Mouse (Mus musculus): ENCODE results near the gene Gpr141. TPM values are rescaled to one million over a fixed set of nuclear protein-coding genes. Genes with fewer than 3 reads are reported as not detected.

Gene Gpr141
- not detected in 2 replicates for polyA plus RNA-seq (2012; rRNA removed)

DNA sequence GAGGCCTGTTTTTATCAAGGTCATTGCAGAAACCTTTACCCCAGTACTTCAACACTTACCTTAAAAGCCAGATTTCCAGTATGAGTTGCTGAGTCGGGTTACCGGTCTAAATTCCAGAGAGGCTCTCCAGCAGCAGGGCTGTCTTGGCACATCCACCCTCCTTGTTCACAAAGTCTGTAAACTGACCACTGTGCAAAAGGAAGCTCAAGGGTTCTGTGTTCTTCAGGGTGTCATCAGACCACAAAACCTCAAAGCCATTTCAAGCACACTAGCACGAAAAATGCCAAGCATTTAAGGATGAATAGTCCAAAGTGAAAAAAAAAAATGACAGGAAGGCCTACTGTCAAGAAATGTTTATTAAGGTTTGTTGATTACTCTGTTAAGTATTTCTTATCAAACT, at the start of gene Gpr141:
Gpr141 (minus strand) TSS at position 187 of the 400 bp plus-strand sequence.
- Histone ChIP-seq H3K27ac (ENCODE audit: insufficient read depth, low read length) (no peak within 1 kb of the TSS), H3K27me3 (ENCODE audit: control insufficient read depth, insufficient read depth, low read length) (no peaks in the 10 kb centered on the region), H3K4me1 (ENCODE audit: control insufficient read depth, insufficient read depth, low read length) (no peaks in the 10 kb centered on the region), H3K4me3 (replicated peaks; ENCODE audit: insufficient read depth, low read depth, low read length) (no peak within 1 kb of the TSS)
- WGBS, result 49% methylated on average over 3 of the region's 3 CpGs
- DNase-seq, result no peak
- TF ChIP-seq POLR2A (IDR thresholded peaks at IDR 0.05; ENCODE audit: borderline replicate concordance, insufficient read depth, low read length) (no peak), CTCF (IDR thresholded peaks at IDR 0.05; ENCODE audit: borderline replicate concordance, insufficient read depth, low read depth, low read length) (no peak)

DNA sequence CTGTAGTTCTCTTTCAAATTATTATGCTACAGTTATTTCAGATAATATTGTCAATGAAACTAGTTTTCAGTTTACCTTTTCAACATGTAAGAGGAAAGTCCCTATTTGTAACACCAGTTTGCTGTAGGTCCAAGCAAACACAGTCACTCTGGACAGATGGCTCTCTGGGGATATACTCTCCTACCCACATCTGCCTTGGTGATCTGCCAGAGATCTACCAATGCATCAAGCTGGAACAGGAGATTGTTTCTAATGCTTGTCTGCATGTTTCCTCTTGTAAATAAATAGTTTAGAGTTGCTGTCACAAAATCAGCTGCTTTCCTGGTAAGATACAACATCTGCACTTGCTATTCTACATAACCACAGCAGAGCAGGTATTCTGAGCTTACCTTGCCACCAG, 40.2 kb upstream of the Gpr141 start:
- Histone ChIP-seq H3K4me3 (replicated peaks; ENCODE audit: insufficient read depth, low read depth, low read length) (no peak overlapping the region), H3K27ac (ENCODE audit: insufficient read depth, low read length) (no peak overlapping the region), H3K4me1 (ENCODE audit: control insufficient read depth, insufficient read depth, low read length) (no peaks in the 10 kb centered on the region), H3K27me3 (ENCODE audit: control insufficient read depth, insufficient read depth, low read length) (no peaks in the 10 kb centered on the region)
- no peak for TF ChIP-seq POLR2A (IDR thresholded peaks at IDR 0.05; ENCODE audit: borderline replicate concordance, insufficient read depth, low read length)
- TF ChIP-seq CTCF (IDR thresholded peaks at IDR 0.05; ENCODE audit: borderline replicate concordance, insufficient read depth, low read depth, low read length), result no peak
- DNase-seq, result no peak

DNA sequence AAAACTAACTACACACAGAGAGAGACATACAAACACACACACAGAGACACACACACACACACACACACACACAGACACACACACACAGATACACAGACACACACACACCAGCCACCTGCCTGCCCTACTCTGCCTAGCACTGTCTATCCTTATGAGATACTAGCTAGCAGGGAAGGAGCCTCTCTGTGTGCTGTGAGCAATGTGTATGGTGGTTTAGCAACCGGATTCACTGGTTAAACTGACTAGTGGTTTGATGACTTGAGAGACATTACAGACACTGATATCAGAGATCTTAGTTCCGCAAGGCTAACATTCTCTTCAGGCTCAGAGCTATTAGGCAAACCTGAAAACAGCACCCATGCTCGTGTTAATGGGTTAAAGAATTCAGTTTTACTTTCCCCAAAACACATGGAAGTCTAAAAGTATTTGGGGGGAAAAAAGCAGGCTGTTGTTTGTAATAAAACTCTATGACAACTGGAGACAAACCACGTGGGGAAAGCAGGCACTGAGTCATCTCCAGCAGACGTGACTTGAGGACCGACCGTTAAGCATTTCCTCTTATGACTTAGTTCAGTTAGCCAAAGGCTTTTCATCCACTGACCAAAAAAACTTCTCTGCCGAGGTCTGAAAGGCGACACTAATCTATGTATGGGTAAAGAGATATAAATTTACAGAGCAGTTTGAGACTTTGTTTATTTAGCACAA, 30.7 kb upstream of the Gpr141 start:
- no peaks in the 10 kb centered on the region for H3K4me1 ChIP-seq (ENCODE audit: control insufficient read depth, insufficient read depth, low read length)
- 82% methylated on average over 9 of the region's 9 CpGs for WGBS
- H3K27ac ChIP-seq (ENCODE audit: insufficient read depth, low read length), result no peak overlapping the region
- DNase-seq, result no peak
- TF ChIP-seq POLR2A (IDR thresholded peaks at IDR 0.05; ENCODE audit: borderline replicate concordance, insufficient read depth, low read length) (no peak), CTCF (IDR thresholded peaks at IDR 0.05; ENCODE audit: borderline replicate concordance, insufficient read depth, low read depth, low read length) (no peak)
- no peaks in the 10 kb centered on the region for H3K27me3 ChIP-seq (ENCODE audit: control insufficient read depth, insufficient read depth, low read length)
- H3K4me3 ChIP-seq (replicated peaks; ENCODE audit: insufficient read depth, low read depth, low read length), result no peak overlapping the region

DNA sequence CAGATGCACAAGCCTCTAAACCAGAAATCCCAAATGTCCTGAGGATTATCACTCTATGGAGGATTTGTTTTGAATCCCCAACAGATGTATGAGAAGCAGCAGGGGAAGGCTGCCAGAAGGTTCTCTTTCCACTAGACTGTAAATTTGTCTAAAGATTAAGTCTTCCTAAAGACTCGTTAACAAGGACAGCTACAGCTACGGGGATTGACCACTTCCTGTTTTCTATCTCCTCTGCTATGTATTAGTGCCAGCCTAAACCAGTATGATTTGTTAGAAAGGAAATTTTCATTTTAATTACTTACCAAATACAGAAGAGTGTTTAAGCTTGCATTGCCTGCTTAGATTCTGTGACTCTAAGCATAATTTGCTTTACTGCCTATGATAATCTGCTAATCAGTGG, 30.0 kb upstream of the Gpr141 start:
- 29% methylated on average over 2 of the region's 2 CpGs for WGBS
- no peaks in the 10 kb centered on the region for H3K4me1 ChIP-seq (ENCODE audit: control insufficient read depth, insufficient read depth, low read length)
- DNase-seq, result no peak
- H3K27me3 ChIP-seq (ENCODE audit: control insufficient read depth, insufficient read depth, low read length), result no peaks in the 10 kb centered on the region
- H3K4me3 ChIP-seq (replicated peaks; ENCODE audit: insufficient read depth, low read depth, low read length), result no peak overlapping the region
- H3K27ac ChIP-seq (ENCODE audit: insufficient read depth, low read length), result no peak overlapping the region
- no peak for TF ChIP-seq POLR2A (IDR thresholded peaks at IDR 0.05; ENCODE audit: borderline replicate concordance, insufficient read depth, low read length)
- no peak for TF ChIP-seq CTCF (IDR thresholded peaks at IDR 0.05; ENCODE audit: borderline replicate concordance, insufficient read depth, low read depth, low read length)

DNA sequence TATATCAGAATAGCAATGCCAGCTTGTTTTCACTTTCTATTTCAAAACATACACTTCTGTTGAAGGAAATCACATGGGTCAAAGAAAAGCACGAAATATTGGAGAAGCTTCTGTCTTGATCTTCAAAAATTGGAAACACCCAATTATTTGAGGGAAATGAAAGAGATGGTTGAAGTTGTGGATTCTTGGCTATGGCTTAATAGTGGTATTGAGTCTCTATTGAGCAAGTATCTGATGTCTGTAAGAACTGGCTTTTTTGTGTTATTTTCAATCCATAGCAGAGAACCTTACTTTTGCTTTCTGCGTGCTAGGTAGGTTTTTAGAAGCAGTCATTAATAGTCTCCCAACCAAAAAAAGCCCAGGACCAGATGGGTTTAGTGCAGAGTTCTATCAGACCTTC, 19.4 kb upstream of the Gpr141 start:
- TF ChIP-seq POLR2A (IDR thresholded peaks at IDR 0.05; ENCODE audit: borderline replicate concordance, insufficient read depth, low read length) (no peak), CTCF (IDR thresholded peaks at IDR 0.05; ENCODE audit: borderline replicate concordance, insufficient read depth, low read depth, low read length) (no peak)

DNA sequence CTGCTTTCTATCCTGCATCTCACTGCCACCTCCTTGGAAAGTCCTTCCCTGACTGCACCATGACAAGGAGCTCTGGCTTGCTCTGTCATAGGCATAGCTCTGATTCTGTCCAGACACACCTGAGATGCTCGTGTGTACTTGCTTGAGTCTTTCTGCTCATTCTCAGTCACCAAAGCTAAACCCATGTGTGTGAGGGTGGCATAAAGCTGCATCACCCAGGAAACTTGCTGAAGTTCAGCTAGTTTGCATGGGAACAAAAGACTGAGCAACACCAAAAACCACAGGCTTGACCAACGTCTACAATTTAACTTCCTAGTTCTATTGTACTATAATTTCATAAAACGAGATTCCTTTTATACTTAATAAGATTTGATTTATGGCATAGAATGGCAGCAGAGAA, 18.6 kb upstream of the Gpr141 start:
- H3K4me1 ChIP-seq (ENCODE audit: control insufficient read depth, insufficient read depth, low read length), result no peaks in the 10 kb centered on the region
- no peak overlapping the region for H3K4me3 ChIP-seq (replicated peaks; ENCODE audit: insufficient read depth, low read depth, low read length)
- no peaks in the 10 kb centered on the region for H3K27me3 ChIP-seq (ENCODE audit: control insufficient read depth, insufficient read depth, low read length)
- 79% methylated on average over 3 of the region's 3 CpGs for WGBS
- TF ChIP-seq CTCF (IDR thresholded peaks at IDR 0.05; ENCODE audit: borderline replicate concordance, insufficient read depth, low read depth, low read length) (no peak), POLR2A (IDR thresholded peaks at IDR 0.05; ENCODE audit: borderline replicate concordance, insufficient read depth, low read length) (no peak)
- DNase-seq, result no peak
- H3K27ac ChIP-seq (ENCODE audit: insufficient read depth, low read length), result no peak overlapping the region

More for the DNA sequence above, 19.4 kb upstream of the Gpr141 start:
- Histone ChIP-seq H3K4me3 (replicated peaks; ENCODE audit: insufficient read depth, low read depth, low read length) (no peak overlapping the region), H3K27ac (ENCODE audit: insufficient read depth, low read length) (no peak overlapping the region), H3K4me1 (ENCODE audit: control insufficient read depth, insufficient read depth, low read length) (no peaks in the 10 kb centered on the region), H3K27me3 (ENCODE audit: control insufficient read depth, insufficient read depth, low read length) (no peaks in the 10 kb centered on the region)
- no peak for DNase-seq
- 91% methylated on average over 2 of the region's 2 CpGs for WGBS

DNA sequence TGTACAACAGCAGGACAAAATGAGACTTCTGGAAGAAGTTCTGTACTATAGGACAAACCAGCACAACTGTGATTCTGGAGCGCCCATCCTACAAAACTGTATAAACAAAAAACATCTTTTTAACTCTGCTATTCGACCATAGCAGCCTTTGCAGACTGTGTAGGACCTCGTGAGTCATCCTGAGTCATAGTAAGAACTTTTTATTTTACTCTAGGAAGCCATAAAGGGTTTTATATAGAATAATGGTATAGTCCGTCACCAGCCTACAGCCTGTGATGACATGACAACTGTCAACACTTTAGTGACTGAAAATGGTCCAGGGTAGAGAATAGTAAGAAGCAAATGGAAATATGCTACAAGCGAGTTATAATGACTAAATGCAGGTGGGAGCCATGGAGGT, 17.6 kb upstream of the Gpr141 start:
- H3K27ac ChIP-seq (ENCODE audit: insufficient read depth, low read length), result no peak overlapping the region
- H3K27me3 ChIP-seq (ENCODE audit: control insufficient read depth, insufficient read depth, low read length), result no peaks in the 10 kb centered on the region
- H3K4me3 ChIP-seq (replicated peaks; ENCODE audit: insufficient read depth, low read depth, low read length), result no peak overlapping the region
- WGBS, result 77% methylated on average over 5 of the region's 5 CpGs
- no peak for DNase-seq
- TF ChIP-seq CTCF (IDR thresholded peaks at IDR 0.05; ENCODE audit: borderline replicate concordance, insufficient read depth, low read depth, low read length) (no peak), POLR2A (IDR thresholded peaks at IDR 0.05; ENCODE audit: borderline replicate concordance, insufficient read depth, low read length) (no peak)
- no peaks in the 10 kb centered on the region for H3K4me1 ChIP-seq (ENCODE audit: control insufficient read depth, insufficient read depth, low read length)

DNA sequence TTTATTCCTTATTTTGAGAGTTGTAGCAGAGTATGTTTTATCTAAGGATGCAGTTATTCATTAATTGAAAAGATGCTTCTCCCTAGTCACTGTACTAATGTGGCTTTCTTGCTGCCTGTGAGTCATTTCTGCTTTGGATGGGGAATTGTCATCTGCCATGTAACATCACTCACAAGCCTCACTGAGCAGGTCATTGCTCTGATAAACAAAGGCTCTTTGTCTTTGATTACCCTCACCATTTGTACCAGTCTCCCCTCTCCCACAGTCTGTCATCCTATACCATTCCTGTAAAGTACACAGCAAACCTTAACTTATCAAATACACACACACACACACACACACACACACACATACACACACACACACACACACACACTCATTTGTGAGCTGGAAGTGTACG, 16.1 kb upstream of the Gpr141 start:
- Histone ChIP-seq H3K4me3 (replicated peaks; ENCODE audit: insufficient read depth, low read depth, low read length) (no peak overlapping the region), H3K4me1 (ENCODE audit: control insufficient read depth, insufficient read depth, low read length) (no peaks in the 10 kb centered on the region), H3K27me3 (ENCODE audit: control insufficient read depth, insufficient read depth, low read length) (no peaks in the 10 kb centered on the region), H3K27ac (ENCODE audit: insufficient read depth, low read length) (no peak overlapping the region)
- no peak for DNase-seq
- WGBS, result 71% methylated on average over 1 of the region's 1 CpGs
- TF ChIP-seq POLR2A (IDR thresholded peaks at IDR 0.05; ENCODE audit: borderline replicate concordance, insufficient read depth, low read length), result no peak
- no peak for TF ChIP-seq CTCF (IDR thresholded peaks at IDR 0.05; ENCODE audit: borderline replicate concordance, insufficient read depth, low read depth, low read length)

Measured in cerebellum, adult 2 months (tissue).